Mouse (Mus musculus) olfactory bulb, adult 2 months (tissue): ENCODE data around the gene Wbp1. TPM values are rescaled to one million over a fixed set of nuclear protein-coding genes. Genes with fewer than 3 reads are reported as not detected.

ENCODE experiments used
- H3K27ac ChIP-seq: fragments of 200-500 bp; 2 replicates; pipeline ENCODE4 v1.5.1; 2012; ENCODE audit warnings: low read depth, low read length; ENCODE audit not compliant: insufficient read depth
- H3K4me1 ChIP-seq: fragments of 200-500 bp; 2 replicates; pipeline ENCODE4 v1.6.1; 2012; ENCODE audit warnings: low read length; ENCODE audit not compliant: control insufficient read depth, insufficient read depth
- H3K4me3 ChIP-seq: fragments of 200-500 bp; 2 replicates; pipeline ENCODE4 v1.5.1; 2012; ENCODE audit warnings: mild to moderate bottlenecking, low read depth, low read length, moderate library complexity; ENCODE audit not compliant: insufficient read depth
- CTCF ChIP-seq: fragments of 200-500 bp; IDR thresholded peaks from 2 replicates; pipeline ENCODE4 v1.5.1; 2012; ENCODE audit warnings: low read depth, mild to moderate bottlenecking, low read length, moderate library complexity; ENCODE audit not compliant: insufficient read depth
- POLR2A ChIP-seq: fragments of 200-500 bp; IDR thresholded peaks from 2 replicates; pipeline ENCODE4 v1.6.1; 2012; ENCODE audit warnings: mild to moderate bottlenecking, low read depth, low read length, moderate library complexity; ENCODE audit not compliant: insufficient read depth
- WGBS: fragments of 180-500 bp; shearing (Covaris S2); methylation state at CpG from one replicate; pipeline ENCODE4 v1.1.7; 2018; 5-methylcytosine and 5-hydroxymethylcytosine counted together
- polyA plus RNA-seq: library from polyadenylated mRNA; stranded (reverse); fragments of >200 nt; gene quantifications from 2 replicates; pipeline ENCODE4 v1.2.4, GENCODE M21; 2012; ENCODE audit warnings: low replicate concordance; ENCODE audit not compliant: missing spikeins, insufficient read depth, insufficient read length

Gene Wbp1
- polyA plus RNA-seq, 1 experiment, result not detected

- peaks cover 18% of the 10 kb centered on the region for H3K4me1 ChIP-seq
- H3K4me3 ChIP-seq, result peak within 1 kb of the TSS; percentile 70
- 0 out of 2 replicates have a peak within 1 kb of the TSS, but pooled peaks have one; percentile 10 for H3K27ac ChIP-seq
- WGBS, result under 1% methylated on average over 25 of the region's 25 CpGs
- TF ChIP-seq POLR2A, result no peak
- TF ChIP-seq CTCF, result no peak
Observed at GRCm38 (mm10) chr6:83101316-83101687, 20.1 kb downstream of the Wbp1 start, which contains the start of the genes Ccdc142 and Gm42688. Gene Ccdc142 (plus strand): TSS chr6:83101601. Gene Gm42688 (plus strand): TSS chr6:83101617.

GRCm38 (mm10) chr6:83098411-83098810 is 22.9 kb downstream of the Wbp1 start:
- H3K27ac ChIP-seq, result no peak overlapping the region
- H3K4me1 ChIP-seq, result peaks cover 16% of the 10 kb centered on the region
- whole genome bisulfite sequencing, result 56% methylated on average over 2 of the region's 2 CpGs
- no peak for TF ChIP-seq POLR2A
- TF ChIP-seq CTCF, result no peak
- H3K4me3 ChIP-seq, result no peak overlapping the region

GRCm38 (mm10) chr6:83095968-83096367 is 25.4 kb downstream of the Wbp1 start:
- Histone ChIP-seq H3K4me3 (no peak overlapping the region), H3K27ac (no peak overlapping the region), H3K4me1 (no peaks in the 10 kb centered on the region)
- TF ChIP-seq CTCF (no peak), POLR2A (no peak)
- WGBS, result 49% methylated on average over 6 of the region's 6 CpGs

GRCm38 (mm10) chr6:83092416-83093127 is 28.8 kb downstream of the Wbp1 start:
- Histone ChIP-seq H3K4me3 (no peak overlapping the region), H3K27ac (no peak overlapping the region), H3K4me1 (peaks cover 3% of the 10 kb centered on the region; the same call in 1 of the 2 replicates)
- no peak for TF ChIP-seq CTCF
- no peak for TF ChIP-seq POLR2A
- 37% methylated on average over 6 of the region's 6 CpGs for WGBS

GRCm38 (mm10) chr6:83087926-83088260 is 33.5 kb downstream of the Wbp1 start:
- no peak overlapping the region for H3K4me3 ChIP-seq
- 14% methylated on average over 9 of the region's 9 CpGs for WGBS
- no peak for TF ChIP-seq CTCF
- TF ChIP-seq POLR2A, result no peak
- H3K27ac ChIP-seq, result no peak overlapping the region
- peaks cover 12% of the 10 kb centered on the region; the same call in 1 of the 2 replicates for H3K4me1 ChIP-seq

GRCm38 (mm10) chr6:83087205-83087925 is 34.0 kb downstream of the Wbp1 start:
- H3K4me1 ChIP-seq, result peaks cover 12% of the 10 kb centered on the region; the same call in 1 of the 2 replicates
- no peak overlapping the region for H3K4me3 ChIP-seq
- no peak for TF ChIP-seq POLR2A
- TF ChIP-seq CTCF, result no peak
- WGBS, result 4% methylated on average over 47 of the region's 47 CpGs
- H3K27ac ChIP-seq, result no peak overlapping the region

GRCm38 (mm10) chr6:83086121-83087035 is 35.0 kb downstream of the Wbp1 start, which contains the start of gene Lbx2:
Gene Lbx2 (plus strand): TSS chr6:83086367.
- Histone ChIP-seq H3K27ac (no peak within 1 kb of the TSS), H3K4me1 (peaks cover 12% of the 10 kb centered on the region; the same call in 1 of the 2 replicates), H3K4me3 (no peak within 1 kb of the TSS)
- no peak for TF ChIP-seq CTCF
- no peak for TF ChIP-seq POLR2A
- 5% methylated on average over 40 of the region's 42 CpGs for WGBS

GRCm38 (mm10) chr6:83084477-83084876 is 36.9 kb downstream of the Wbp1 start:
- WGBS, result 11% methylated on average over 6 of the region's 6 CpGs
- Histone ChIP-seq H3K27ac (no peak overlapping the region), H3K4me3 (no peak overlapping the region), H3K4me1 (peaks cover 16% of the 10 kb centered on the region)
- no peak for TF ChIP-seq CTCF
- no peak for TF ChIP-seq POLR2A
